Mouse (Mus musculus) forebrain, embryonic 12.5 days (tissue): ENCODE results near the gene Smyd3. TPM values are rescaled to one million over a fixed set of nuclear protein-coding genes. Genes with fewer than 3 reads are reported as not detected.
A peak's percentile ranks its signal among the peaks of the same experiment; 100 is the strongest.

ENCODE experiments used
- ATAC-seq: fragments of 200-750 bp; cut with Nextera tagmentation; 2 replicates; pipeline ENCODE4 v1.8.0; 2017; ENCODE audit warnings: moderate TSS enrichment; ENCODE audit not compliant: low FRiP score
- H3K27ac ChIP-seq: fragments of 300-500 bp; sonication (generic); 2 replicates; pipeline ENCODE4 v1.5.1; 2016; ENCODE audit warnings: mild to moderate bottlenecking
- H3K27me3 ChIP-seq: fragments of 300-500 bp; sonication (generic); 2 replicates; pipeline ENCODE4 v1.6.1; 2016; ENCODE audit warnings: mild to moderate bottlenecking
- H3K36me3 ChIP-seq: fragments of 300-500 bp; sonication (generic); replicated peaks from 2 replicates; pipeline ENCODE4 v1.6.1; 2016; ENCODE audit warnings: mild to moderate bottlenecking
- H3K4me1 ChIP-seq: fragments of 300-500 bp; sonication (generic); 2 replicates; pipeline ENCODE4 v1.6.1; 2016
- H3K4me2 ChIP-seq: fragments of 300-500 bp; sonication (generic); 2 replicates; pipeline ENCODE4 v1.6.1; 2016; ENCODE audit warnings: mild to moderate bottlenecking, moderate library complexity
- H3K4me3 ChIP-seq: fragments of 300-500 bp; sonication (generic); replicated peaks from 2 replicates; pipeline ENCODE4 v1.5.1; 2016; ENCODE audit warnings: mild to moderate bottlenecking
- H3K9ac ChIP-seq: fragments of 300-500 bp; sonication (generic); 2 replicates; pipeline ENCODE4 v1.6.1; 2016; ENCODE audit warnings: mild to moderate bottlenecking
- H3K9me3 ChIP-seq: fragments of 300-500 bp; sonication (generic); 2 replicates; pipeline ENCODE4 v1.6.1; 2016
- WGBS: fragments of 180-500 bp; shearing (Covaris S2); methylation state at CpG from one replicate; pipeline ENCODE4 v1.1.7; 2016; 5-methylcytosine and 5-hydroxymethylcytosine counted together
- polyA plus RNA-seq: library from polyadenylated mRNA; unstranded; fragments of >200 nt; fragmentation: Nextera tagmentation; extraction: Ambion mirVana; gene quantifications from 2 replicates; pipeline ENCODE4 v1.2.1, GENCODE M21; 2016

The Smyd3 gene
- polyA plus RNA-seq, 1 experiment from 2014 or later = 13.5 TPM

DNA sequence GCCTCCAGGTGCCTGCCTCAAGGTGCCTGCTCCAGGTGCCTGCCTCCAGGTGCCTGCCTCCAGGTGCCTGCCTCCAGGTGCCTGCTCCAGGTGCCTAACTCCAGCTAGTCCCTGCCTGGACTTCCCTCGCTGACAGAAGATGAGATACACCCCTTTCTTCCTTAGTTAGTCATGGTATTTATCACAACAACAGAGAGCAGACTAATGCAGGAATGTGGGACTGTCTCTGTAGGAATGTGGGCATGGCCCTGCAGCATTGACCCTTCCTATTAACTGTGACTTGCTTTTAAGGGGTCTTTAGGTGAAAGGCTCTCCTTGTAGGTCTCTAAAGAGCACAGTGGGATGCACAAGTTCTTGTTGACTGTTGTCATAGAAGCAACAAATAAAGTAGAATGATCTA is 445.4 kb downstream of the Smyd3 start:
- H3K4me1 ChIP-seq = no peaks in the 10 kb centered on the region
- H3K27me3 ChIP-seq = peaks cover 49% of the 10 kb centered on the region
- H3K36me3 ChIP-seq = no peaks in the 10 kb centered on the region
- no peak overlapping the region for H3K9ac ChIP-seq
- no peak overlapping the region for H3K4me3 ChIP-seq
- no peak overlapping the region for H3K27ac ChIP-seq
- no peak overlapping the region for H3K4me2 ChIP-seq
- no peaks in the 10 kb centered on the region for H3K9me3 ChIP-seq
- ATAC-seq = no peak
- WGBS = 71% methylated on average over 1 of the region's 1 CpGs

DNA sequence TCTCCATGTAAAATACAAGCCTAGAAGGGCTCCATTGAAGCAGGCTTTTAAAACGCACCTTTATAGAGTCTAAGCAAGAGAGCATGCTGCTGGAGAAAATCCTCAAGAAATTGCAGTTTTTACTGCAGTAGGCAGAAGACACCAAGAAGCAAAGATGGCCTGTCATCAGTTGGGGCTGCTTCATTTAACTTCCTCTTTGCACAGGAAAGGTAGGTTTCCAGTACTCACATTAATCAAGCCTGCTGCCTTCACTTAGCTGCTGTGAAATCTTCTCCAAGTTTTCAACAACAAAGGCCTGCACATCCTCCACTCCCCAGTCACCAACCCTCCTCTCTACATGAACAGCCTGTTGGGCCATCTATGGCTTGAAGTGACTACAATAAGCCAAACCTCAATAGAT is 448.9 kb downstream of the Smyd3 start:
- Histone ChIP-seq H3K4me3 (no peak overlapping the region), H3K36me3 (no peaks in the 10 kb centered on the region), H3K4me1 (peaks cover 8% of the 10 kb centered on the region; the same call in 1 of the 2 replicates), H3K4me2 (no peak overlapping the region), H3K27me3 (peaks cover 30% of the 10 kb centered on the region), H3K27ac (no peak overlapping the region), H3K9ac (no peak overlapping the region), H3K9me3 (no peaks in the 10 kb centered on the region)
- ATAC-seq = no peak
- 97% methylated on average over 1 of the region's 1 CpGs for WGBS

DNA sequence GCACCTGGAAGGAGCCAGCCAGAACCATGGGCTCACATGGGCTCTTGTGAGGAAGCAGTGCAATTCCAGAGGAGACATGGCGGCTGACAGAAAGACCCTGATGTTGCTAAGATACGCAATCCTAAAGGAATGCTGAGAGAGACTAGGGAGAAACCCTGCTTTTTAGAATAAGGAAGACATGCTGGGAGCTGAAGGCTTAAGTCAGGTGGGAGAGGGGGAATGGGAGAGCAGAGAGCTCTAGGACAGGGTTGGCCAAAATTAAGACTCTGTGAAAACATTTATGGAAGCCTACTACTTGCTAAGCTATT is 452.6 kb downstream of the Smyd3 start:
- H3K9me3 ChIP-seq = no peaks in the 10 kb centered on the region
- peaks cover 27% of the 10 kb centered on the region for H3K4me1 ChIP-seq
- H3K4me3 ChIP-seq = no peak overlapping the region
- H3K27ac ChIP-seq = no peak overlapping the region
- H3K4me2 ChIP-seq = no peak overlapping the region
- peaks cover 9% of the 10 kb centered on the region for H3K27me3 ChIP-seq
- no peak for ATAC-seq
- WGBS = 57% methylated on average over 2 of the region's 2 CpGs
- H3K36me3 ChIP-seq = no peaks in the 10 kb centered on the region
- no peak overlapping the region for H3K9ac ChIP-seq

DNA sequence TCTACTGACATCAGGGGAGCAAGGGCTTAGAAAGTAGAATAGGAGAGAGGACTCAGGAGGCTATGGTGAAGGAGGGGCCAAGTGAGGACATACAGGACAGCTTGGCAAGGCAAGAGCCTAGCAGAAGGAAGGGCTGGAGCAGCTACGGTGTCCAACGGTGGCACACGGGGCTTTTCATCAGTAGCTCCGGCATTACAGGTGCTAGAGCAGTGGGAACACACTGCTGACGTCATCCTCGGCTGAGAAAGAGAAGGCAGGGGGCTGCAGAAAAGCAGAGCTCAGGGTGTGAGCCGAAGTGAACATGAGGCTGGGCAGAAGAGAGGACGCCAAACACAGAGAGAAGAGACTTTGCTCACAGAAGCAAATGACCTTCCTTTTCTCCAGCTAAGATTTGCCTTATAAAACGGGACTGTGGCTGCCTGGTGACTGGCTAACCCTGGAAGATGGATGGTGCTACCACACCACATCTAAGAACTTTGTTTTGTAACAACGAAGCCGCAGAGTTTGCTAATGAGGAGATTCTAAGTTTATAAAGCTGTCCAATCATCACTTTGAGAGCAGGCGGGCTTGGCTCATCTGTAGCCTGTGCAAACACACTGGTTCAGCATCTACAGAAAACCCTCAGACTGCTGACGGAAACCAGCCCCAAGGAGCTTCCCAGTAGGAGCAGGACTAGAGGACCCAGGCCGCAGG is 453.1 kb downstream of the Smyd3 start:
- H3K4me2 ChIP-seq = no peak overlapping the region
- no peak overlapping the region for H3K9ac ChIP-seq
- no peaks in the 10 kb centered on the region for H3K36me3 ChIP-seq
- H3K27me3 ChIP-seq = peaks cover 8% of the 10 kb centered on the region
- 86% methylated on average over 14 of the region's 14 CpGs for WGBS
- H3K4me3 ChIP-seq = no peak overlapping the region
- H3K9me3 ChIP-seq = no peaks in the 10 kb centered on the region
- ATAC-seq = no peak
- no peak overlapping the region for H3K27ac ChIP-seq
- H3K4me1 ChIP-seq = peaks cover 31% of the 10 kb centered on the region

DNA sequence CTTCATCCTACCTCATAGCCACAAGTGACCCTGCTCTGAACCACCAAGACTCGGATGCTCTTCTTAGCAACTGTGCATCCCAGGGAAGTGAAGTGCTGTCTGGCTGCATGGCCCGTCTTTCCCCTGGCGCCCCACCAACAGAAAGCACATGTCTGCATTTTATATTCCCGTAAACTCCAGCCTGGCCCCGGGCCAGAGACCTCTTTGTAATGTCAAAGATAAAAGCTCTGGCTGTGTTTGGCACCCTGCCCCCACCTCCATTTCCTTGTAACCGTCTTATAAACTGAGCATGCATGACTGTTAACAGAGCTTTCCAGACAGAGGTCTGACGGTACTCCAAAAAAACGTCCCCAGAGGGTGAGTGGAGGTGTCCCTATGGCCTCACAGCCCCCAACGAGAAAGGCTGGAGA is 456.1 kb downstream of the Smyd3 start:
- H3K9ac ChIP-seq = no peak overlapping the region
- no peak overlapping the region for H3K4me2 ChIP-seq
- 0 out of 2 replicates have a peak, but pooled peaks cover 3% of the 10 kb centered on the region for H3K27me3 ChIP-seq
- H3K9me3 ChIP-seq = no peaks in the 10 kb centered on the region
- no peaks in the 10 kb centered on the region for H3K36me3 ChIP-seq
- peaks cover 31% of the 10 kb centered on the region for H3K4me1 ChIP-seq
- 30% methylated on average over 9 of the region's 9 CpGs for WGBS
- no peak overlapping the region for H3K4me3 ChIP-seq
- ATAC-seq = peak; percentile 33; the same call in 1 of the 2 replicates
- no peak overlapping the region for H3K27ac ChIP-seq

DNA sequence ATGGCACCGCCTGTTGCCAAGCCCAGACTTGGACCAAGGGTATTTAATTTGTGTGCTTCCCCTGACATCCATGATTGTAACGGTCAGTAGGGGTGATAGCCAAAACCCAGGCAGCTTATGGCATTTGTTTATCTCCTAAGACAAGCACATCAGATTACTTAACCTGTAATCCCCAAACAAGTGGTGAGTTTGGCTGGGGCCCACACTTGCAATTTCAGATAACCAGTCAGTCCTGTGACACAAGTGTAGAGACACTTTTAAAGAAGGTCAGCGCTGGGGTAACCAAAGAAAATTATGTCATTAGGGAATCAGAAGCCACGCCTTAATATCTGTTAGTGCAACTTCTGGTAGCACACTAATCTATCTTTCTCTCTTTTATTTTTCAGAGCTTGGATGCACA is 456.8 kb downstream of the Smyd3 start:
- WGBS = 74% methylated on average over 4 of the region's 4 CpGs
- H3K4me2 ChIP-seq = no peak overlapping the region
- no peak overlapping the region for H3K4me3 ChIP-seq
- H3K9ac ChIP-seq = no peak overlapping the region
- peaks cover 31% of the 10 kb centered on the region for H3K4me1 ChIP-seq
- no peaks in the 10 kb centered on the region for H3K36me3 ChIP-seq
- H3K27me3 ChIP-seq = 0 out of 2 replicates have a peak, but pooled peaks cover 3% of the 10 kb centered on the region
- no peak for ATAC-seq
- H3K27ac ChIP-seq = no peak overlapping the region
- H3K9me3 ChIP-seq = no peaks in the 10 kb centered on the region

DNA sequence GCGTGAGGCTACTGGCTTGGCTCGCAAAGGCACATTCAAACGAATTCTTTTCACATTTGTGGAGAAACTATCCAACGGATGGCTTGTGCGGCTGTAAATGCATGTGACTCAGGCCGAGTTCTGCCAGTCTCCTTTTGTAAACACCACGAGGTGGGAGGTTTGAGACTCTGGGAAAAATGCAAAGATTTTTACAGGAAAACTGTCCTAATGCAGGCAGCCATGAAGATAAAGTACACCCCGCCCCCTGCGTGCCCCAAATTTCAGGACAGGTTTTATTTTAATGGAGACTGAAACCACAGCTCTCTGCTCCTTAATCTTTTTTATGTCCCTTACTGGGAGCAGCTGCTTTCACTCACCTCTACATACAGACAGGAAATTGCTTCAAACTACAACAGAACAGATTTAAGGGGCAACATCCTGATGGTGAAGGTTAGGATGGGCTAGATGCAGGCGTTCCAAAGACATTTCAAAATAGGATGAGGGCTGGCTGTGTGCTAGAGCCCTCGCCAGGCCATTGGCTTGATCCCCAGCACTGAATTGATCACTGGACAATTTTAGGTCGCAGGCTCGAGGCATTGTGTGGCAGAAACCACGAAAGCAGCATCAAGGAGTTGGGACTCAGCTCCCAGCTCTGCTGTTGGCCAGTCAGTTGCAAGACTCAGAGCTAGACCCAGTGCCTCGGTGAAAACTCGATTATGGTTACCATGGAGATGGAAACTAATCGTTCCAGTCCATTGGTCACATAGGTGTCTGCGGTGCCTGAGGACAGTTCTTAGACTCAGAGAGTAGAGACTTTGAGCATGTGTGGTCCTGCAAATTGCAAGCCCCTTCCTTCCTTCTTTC is 457.5 kb downstream of the Smyd3 start:
- no peak overlapping the region for H3K27ac ChIP-seq
- no peak overlapping the region for H3K9ac ChIP-seq
- no peak overlapping the region for H3K4me3 ChIP-seq
- no peaks in the 10 kb centered on the region for H3K9me3 ChIP-seq
- 0 out of 2 replicates have a peak, but pooled peaks cover 3% of the 10 kb centered on the region for H3K27me3 ChIP-seq
- H3K36me3 ChIP-seq = no peaks in the 10 kb centered on the region
- 56% methylated on average over 18 of the region's 18 CpGs for WGBS
- H3K4me1 ChIP-seq = peaks cover 26% of the 10 kb centered on the region
- no peak overlapping the region for H3K4me2 ChIP-seq
- peak; percentile 70; the same call in 1 of the 2 replicates for ATAC-seq

DNA sequence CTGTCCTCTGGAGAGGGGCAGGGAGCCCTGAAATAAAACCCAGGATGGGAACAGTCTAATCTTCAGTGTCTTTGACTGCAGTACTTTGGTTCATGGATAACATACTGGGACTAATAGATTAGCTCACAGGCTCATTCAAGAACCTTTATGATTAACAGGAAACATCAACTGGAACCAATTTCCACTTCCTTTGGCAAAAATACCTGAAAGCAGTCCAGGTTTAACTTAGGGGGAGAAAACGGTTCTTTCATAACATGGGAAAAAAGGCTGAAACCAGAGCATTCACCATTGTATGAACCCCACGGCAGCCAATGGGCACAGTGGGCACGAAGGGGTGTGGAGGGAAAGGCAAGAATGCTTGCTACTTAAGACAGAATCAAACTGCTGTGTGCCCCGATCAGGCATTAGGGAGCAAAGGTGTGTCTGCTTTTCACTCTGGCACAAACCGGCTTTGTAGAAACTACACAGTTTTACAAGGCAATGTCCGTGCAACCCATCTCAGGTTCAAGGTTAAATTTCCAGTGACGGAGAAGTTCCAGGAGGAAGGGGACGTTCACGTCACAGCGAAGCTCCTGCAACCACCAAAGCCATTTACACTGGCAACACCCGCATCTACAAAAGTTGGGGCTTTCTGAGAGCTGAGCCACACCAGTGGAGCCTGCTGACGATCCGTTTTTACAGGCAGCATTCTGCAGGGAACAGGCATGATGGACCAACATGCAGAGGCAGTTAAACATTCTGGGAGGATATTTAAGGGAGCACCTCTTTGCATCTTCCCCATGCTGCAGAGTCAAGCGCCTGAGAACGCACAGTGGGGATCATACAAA is 458.3 kb downstream of the Smyd3 start:
- no peak for ATAC-seq
- WGBS = 82% methylated on average over 15 of the region's 15 CpGs
- peaks cover 23% of the 10 kb centered on the region for H3K4me1 ChIP-seq

DNA sequence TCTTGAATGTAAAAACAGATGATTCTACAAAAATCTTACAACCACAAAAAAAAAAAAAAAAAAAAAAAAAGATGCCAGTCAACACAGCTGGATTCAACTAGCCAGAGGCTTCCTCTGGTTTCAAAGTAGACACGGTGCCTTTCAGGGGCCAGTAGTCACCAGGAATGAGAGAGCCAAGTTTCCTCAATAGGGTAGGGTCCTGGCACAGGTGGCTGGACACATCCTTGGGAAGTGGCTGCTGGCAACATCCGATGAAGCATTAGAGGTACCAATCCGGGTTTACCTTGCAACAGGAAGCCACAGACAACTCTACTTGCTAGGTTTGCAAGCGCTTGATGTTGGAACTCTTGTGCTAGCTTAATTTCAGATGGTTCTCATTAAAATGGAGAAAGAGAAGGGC is 459.2 kb downstream of the Smyd3 start:
- H3K27me3 ChIP-seq = no peaks in the 10 kb centered on the region
- H3K9me3 ChIP-seq = no peaks in the 10 kb centered on the region
- no peak overlapping the region for H3K9ac ChIP-seq
- peaks cover 23% of the 10 kb centered on the region for H3K4me1 ChIP-seq
- no peak overlapping the region for H3K27ac ChIP-seq
- WGBS = 87% methylated on average over 4 of the region's 4 CpGs
- H3K36me3 ChIP-seq = no peaks in the 10 kb centered on the region
- ATAC-seq = no peak
- no peak overlapping the region for H3K4me2 ChIP-seq
- H3K4me3 ChIP-seq = no peak overlapping the region

More for the DNA sequence above, 458.3 kb downstream of the Smyd3 start:
- no peak overlapping the region for H3K27ac ChIP-seq
- H3K36me3 ChIP-seq = no peaks in the 10 kb centered on the region
- H3K27me3 ChIP-seq = 0 out of 2 replicates have a peak, but pooled peaks cover under 1% of the 10 kb centered on the region
- H3K9ac ChIP-seq = no peak overlapping the region
- H3K4me2 ChIP-seq = no peak overlapping the region
- H3K9me3 ChIP-seq = no peaks in the 10 kb centered on the region
- no peak overlapping the region for H3K4me3 ChIP-seq

DNA sequence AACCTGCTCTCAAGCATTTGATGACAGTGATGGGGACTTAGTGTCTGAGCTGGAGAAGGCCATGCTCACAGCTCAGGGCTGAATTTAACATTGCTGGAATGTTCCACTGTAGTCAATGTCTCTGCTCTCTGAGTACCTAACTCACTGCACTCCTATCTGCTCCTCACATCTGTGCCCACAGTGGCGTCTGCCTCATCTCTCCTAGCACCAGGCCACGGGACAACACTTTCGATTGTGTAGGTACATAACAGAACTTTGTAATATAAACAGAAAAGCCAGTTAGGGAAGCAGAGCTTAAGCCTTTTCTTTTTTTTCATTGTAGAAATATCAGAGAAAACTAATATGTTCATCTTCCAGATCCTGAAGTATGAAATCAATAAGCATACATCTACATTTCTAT is 462.1 kb downstream of the Smyd3 start:
- no peak overlapping the region for H3K4me3 ChIP-seq
- no peaks in the 10 kb centered on the region for H3K36me3 ChIP-seq
- 94% methylated on average over 3 of the region's 3 CpGs for WGBS
- H3K27me3 ChIP-seq = no peaks in the 10 kb centered on the region
- no peaks in the 10 kb centered on the region for H3K9me3 ChIP-seq
- no peak overlapping the region for H3K4me2 ChIP-seq
- no peak overlapping the region for H3K9ac ChIP-seq
- no peak overlapping the region for H3K27ac ChIP-seq
- no peak for ATAC-seq
- peaks cover 9% of the 10 kb centered on the region for H3K4me1 ChIP-seq

DNA sequence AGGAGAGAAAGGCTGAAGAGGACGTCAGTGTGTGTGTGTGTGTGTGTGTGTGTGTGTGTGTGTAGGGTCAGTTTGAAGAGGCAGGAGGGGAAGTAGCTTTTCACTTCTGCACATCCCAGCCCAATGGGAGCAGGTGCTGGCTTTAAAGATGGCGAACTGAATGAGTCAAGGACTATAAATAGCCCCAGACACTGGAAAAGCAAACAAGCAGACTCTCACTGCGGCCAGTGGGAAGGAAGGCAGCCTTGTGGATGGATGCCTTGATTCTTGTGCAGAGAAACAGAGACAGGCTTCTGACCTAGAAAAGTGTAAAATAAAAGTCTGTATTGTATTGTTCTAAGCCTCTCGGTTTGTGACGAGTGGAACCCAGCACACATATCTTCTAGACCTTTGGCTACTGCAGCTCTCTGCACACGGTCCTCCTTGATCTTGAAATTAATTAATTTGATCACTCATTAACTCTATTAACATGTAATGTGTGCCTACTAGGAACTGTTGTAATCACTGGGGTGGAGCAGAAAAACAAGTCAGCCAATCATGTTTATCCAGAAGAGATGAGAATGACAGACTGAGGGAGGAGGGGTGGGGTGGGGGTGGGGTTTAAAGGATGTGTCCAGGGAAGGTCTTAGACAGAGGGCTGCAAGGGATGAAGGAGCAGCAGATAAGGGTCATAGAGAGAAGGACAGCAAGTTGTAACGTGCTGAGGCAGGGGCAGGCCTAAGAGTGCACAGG is 463.3 kb downstream of the Smyd3 start:
- Histone ChIP-seq H3K9me3 (no peaks in the 10 kb centered on the region), H3K4me2 (no peak overlapping the region), H3K9ac (no peak overlapping the region), H3K27ac (no peak overlapping the region), H3K36me3 (no peaks in the 10 kb centered on the region), H3K27me3 (no peaks in the 10 kb centered on the region), H3K4me1 (no peaks in the 10 kb centered on the region; the same call in 1 of the 2 replicates), H3K4me3 (no peak overlapping the region)
- WGBS = 75% methylated on average over 7 of the region's 7 CpGs
- ATAC-seq = no peak
